Mouse (Mus musculus): ENCODE data around the gene Wdr47. TPM values are rescaled to one million over a fixed set of nuclear protein-coding genes. Genes with fewer than 3 reads are reported as not detected.
"Not testable (repeated sequence)": the region's sequence is repeated elsewhere in the genome, so short reads cannot be mapped to it uniquely, and the experiment has no call there.

Gene Wdr47
- polyA plus RNA-seq, 1 experiment from 2014 or later, result 6.8 TPM

DNA sequence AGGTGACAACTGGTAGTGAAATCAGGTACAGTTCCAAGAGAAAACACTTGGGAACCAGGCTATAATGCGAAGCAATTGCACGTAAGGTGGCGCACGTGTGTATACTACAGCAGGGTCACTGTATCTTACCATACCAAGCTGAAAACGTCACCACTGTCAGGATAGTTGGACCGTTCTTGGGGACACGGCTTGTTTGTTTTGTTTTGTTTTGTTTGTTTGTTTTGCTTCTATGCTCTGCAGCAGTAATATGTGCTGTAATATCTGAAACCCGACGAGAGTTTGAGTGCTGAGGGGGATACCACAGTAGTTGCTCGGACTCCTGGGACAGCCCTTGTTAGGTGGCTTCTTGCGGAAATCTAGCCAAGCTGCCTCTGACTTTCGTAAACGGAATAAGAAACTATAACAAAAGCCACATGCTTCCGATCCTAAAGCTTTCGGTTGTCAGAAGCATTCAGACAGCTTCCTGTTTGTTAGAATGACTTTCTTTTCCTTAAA, 28.3 kb upstream of the Wdr47 start:
- Histone ChIP-seq H3K9me3 (replicated peaks; ENCODE audit: low read length) (no peaks in the 10 kb centered on the region), H3K9ac (ENCODE audit: low read depth, low read length) (no peak overlapping the region), H3K4me3 (replicated peaks; ENCODE audit: low read depth, low read length) (peak overlapping the region; percentile 84), H3K27ac (peak overlapping the region; percentile 89), H3K36me3 (ENCODE audit: insufficient read depth, low read length) (peaks cover 10% of the 10 kb centered on the region), H3K27me3 (ENCODE audit: insufficient read depth, low read length) (no peaks in the 10 kb centered on the region), H3K4me2 (ENCODE audit: low read length) (peak overlapping the region; percentile 66), H3K4me1 (replicated peaks; ENCODE audit: insufficient read depth, low read length) (peaks cover 11% of the 10 kb centered on the region; the same call in 1 of the 2 replicates)
- 7% methylated on average over 15 of the region's 15 CpGs for WGBS
- peak; percentile 81 for DNase-seq (ENCODE audit: low spot score)
- ATAC-seq (replicated peaks; ENCODE audit: low FRiP score, low read depth), result peak; percentile 68
- peak; percentile 44; the same call in 1 of the 2 replicates for TF ChIP-seq CTCF (IDR thresholded peaks at IDR 0.05; ENCODE audit: low read depth)

- 6% methylated on average over 4 of the region's 4 CpGs for WGBS
- no peak overlapping the region for H3K9ac ChIP-seq (ENCODE audit: low read depth, low read length)
- no peaks in the 10 kb centered on the region for H3K9me3 ChIP-seq (replicated peaks; ENCODE audit: low read length)
- ATAC-seq (replicated peaks; ENCODE audit: low FRiP score, low read depth) (no peak), DNase-seq (ENCODE audit: low spot score) (peak; percentile 95)
- peak; percentile 90 for TF ChIP-seq CTCF (IDR thresholded peaks at IDR 0.05; ENCODE audit: low read depth)
- H3K4me3 ChIP-seq (replicated peaks; ENCODE audit: low read depth, low read length), result peak overlapping the region; percentile 84
- H3K4me2 ChIP-seq (ENCODE audit: low read length), result peak overlapping the region; percentile 66
- no peaks in the 10 kb centered on the region for H3K27me3 ChIP-seq (ENCODE audit: insufficient read depth, low read length)
- peak overlapping the region; percentile 89 for H3K27ac ChIP-seq
- peaks cover 5% of the 10 kb centered on the region for H3K36me3 ChIP-seq (ENCODE audit: insufficient read depth, low read length)
- H3K4me1 ChIP-seq (replicated peaks; ENCODE audit: insufficient read depth, low read length), result peaks cover 11% of the 10 kb centered on the region; the same call in 1 of the 2 replicates
Measured at GRCm38 (mm10) chr3:108563309-108563708, 27.8 kb upstream of the Wdr47 start.

- Histone ChIP-seq H3K27ac (no peak overlapping the region), H3K9ac (ENCODE audit: low read depth, low read length) (no peak overlapping the region), H3K27me3 (ENCODE audit: insufficient read depth, low read length) (no peaks in the 10 kb centered on the region), H3K36me3 (ENCODE audit: insufficient read depth, low read length) (no peaks in the 10 kb centered on the region), H3K4me3 (replicated peaks; ENCODE audit: low read depth, low read length) (no peak overlapping the region), H3K4me1 (replicated peaks; ENCODE audit: insufficient read depth, low read length) (peaks cover 5% of the 10 kb centered on the region), H3K4me2 (ENCODE audit: low read length) (no peak overlapping the region), H3K9me3 (replicated peaks; ENCODE audit: low read length) (no peaks in the 10 kb centered on the region)
- no peak for DNase-seq (ENCODE audit: low spot score)
- no peak for ATAC-seq (replicated peaks; ENCODE audit: low FRiP score, low read depth)
- no peak for TF ChIP-seq CTCF (IDR thresholded peaks at IDR 0.05; ENCODE audit: low read depth)
- 59% methylated on average over 15 of the region's 15 CpGs for WGBS
Measured at GRCm38 (mm10) chr3:108567990-108568877, 22.8 kb upstream of the Wdr47 start.

DNA sequence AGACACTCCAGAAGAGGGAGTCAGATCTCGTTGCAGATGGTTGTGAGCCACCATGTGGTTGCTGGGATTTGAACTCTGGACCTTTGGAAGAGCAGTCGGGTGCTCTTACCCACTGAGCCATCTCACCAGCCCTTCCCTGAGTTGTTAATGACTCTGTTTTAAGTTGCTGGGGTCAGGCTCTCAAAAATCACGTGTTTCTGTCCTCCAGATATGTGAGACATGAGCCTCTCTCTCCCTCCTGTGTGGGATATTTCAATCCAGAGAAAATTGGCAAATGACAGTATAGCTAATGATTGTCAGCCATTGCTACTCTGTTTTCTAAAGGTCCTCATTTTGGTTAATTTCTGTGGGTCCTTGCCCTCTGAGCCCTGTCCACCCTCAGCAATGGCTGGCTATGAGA, 21.4 kb upstream of the Wdr47 start:
- ATAC-seq (replicated peaks; ENCODE audit: low FRiP score, low read depth); DNase-seq (ENCODE audit: low spot score): not testable (repeated sequence)
- WGBS, result 52% methylated on average over 2 of the region's 3 CpGs

GRCm38 (mm10) chr3:108570813-108571212, 20.3 kb upstream of the Wdr47 start:
- H3K4me1 ChIP-seq (replicated peaks; ENCODE audit: insufficient read depth, low read length), result peaks cover 9% of the 10 kb centered on the region
- DNase-seq (ENCODE audit: low spot score) (no peak), ATAC-seq (replicated peaks; ENCODE audit: low FRiP score, low read depth) (no peak)
- H3K36me3 ChIP-seq (ENCODE audit: insufficient read depth, low read length), result no peaks in the 10 kb centered on the region
- no peak overlapping the region for H3K27ac ChIP-seq
- H3K4me2 ChIP-seq (ENCODE audit: low read length), result peak overlapping the region; percentile 68; the same call in 1 of the 2 replicates
- H3K4me3 ChIP-seq (replicated peaks; ENCODE audit: low read depth, low read length), result no peak overlapping the region
- 88% methylated on average over 14 of the region's 14 CpGs for WGBS
- H3K9me3 ChIP-seq (replicated peaks; ENCODE audit: low read length), result no peaks in the 10 kb centered on the region
- no peak for TF ChIP-seq CTCF (IDR thresholded peaks at IDR 0.05; ENCODE audit: low read depth)
- H3K27me3 ChIP-seq (ENCODE audit: insufficient read depth, low read length), result no peaks in the 10 kb centered on the region
- no peak overlapping the region for H3K9ac ChIP-seq (ENCODE audit: low read depth, low read length)

More for the DNA sequence above, 21.4 kb upstream of the Wdr47 start:
- H3K27ac ChIP-seq; H3K36me3 ChIP-seq (ENCODE audit: insufficient read depth, low read length); H3K9ac ChIP-seq (ENCODE audit: low read depth, low read length); H3K4me2 ChIP-seq (ENCODE audit: low read length); H3K27me3 ChIP-seq (ENCODE audit: insufficient read depth, low read length); H3K4me1 ChIP-seq (replicated peaks; ENCODE audit: insufficient read depth, low read length); H3K9me3 ChIP-seq (replicated peaks; ENCODE audit: low read length); H3K4me3 ChIP-seq (replicated peaks; ENCODE audit: low read depth, low read length): not testable (repeated sequence)

DNA sequence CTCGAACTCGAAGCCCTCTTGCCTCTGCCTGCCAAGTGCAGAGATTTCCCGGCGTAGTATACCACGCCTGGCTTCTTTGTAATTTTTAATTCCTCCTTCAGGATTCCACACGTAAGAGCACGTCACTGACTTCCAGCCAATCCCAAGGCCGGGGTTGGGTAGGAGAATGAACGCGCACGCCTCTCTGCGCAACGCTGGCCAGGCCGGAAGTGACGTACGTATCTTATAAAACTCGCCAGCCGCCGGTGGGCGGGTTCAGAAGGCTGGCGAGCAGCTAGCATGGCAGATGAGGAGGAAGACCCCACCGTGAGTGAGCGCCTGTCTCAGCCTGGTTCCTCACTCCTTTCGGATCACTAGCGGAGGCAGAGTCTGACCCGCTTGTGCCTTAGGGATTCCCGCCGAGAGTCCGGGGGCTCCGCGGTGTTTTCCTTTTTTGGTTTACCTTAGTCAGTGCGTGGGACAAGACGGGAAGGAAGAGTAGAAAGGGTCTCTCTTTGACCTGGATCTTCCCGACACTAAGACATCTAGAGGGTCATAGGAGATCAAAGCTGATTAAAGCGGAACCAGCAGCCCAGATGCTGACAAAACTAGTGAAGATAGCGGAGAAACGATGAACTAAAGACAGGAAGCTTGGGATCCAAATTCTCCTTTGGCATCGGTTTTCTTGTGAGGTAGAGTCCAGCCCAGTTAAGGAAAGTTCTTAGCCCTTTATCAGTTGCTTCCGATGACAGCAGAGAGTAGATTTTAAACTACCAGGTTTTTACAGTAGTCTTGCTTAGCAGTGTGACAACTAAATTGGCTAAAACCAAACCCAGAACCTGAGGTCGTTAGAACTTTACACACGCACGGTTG, 19.4 kb upstream of the Wdr47 start, which contains the start of gene Taf13:
Gene Taf13, plus strand, starts transcription at position 256 of the 852 bp plus-strand sequence.
- H3K36me3 ChIP-seq (ENCODE audit: insufficient read depth, low read length), result no peaks in the 10 kb centered on the region
- H3K4me1 ChIP-seq (replicated peaks; ENCODE audit: insufficient read depth, low read length), result peaks cover 9% of the 10 kb centered on the region
- TF ChIP-seq CTCF (IDR thresholded peaks at IDR 0.05; ENCODE audit: low read depth), result no peak
- no peaks in the 10 kb centered on the region for H3K27me3 ChIP-seq (ENCODE audit: insufficient read depth, low read length)
- DNase-seq (ENCODE audit: low spot score) (peak; percentile 98), ATAC-seq (replicated peaks; ENCODE audit: low FRiP score, low read depth) (peak; percentile 99)
- 0 out of 2 replicates have a peak within 1 kb of the TSS, but pooled peaks have one; percentile 48 for H3K27ac ChIP-seq
- H3K9me3 ChIP-seq (replicated peaks; ENCODE audit: low read length), result no peaks in the 10 kb centered on the region
- WGBS, result under 1% methylated on average over 42 of the region's 42 CpGs
- peak within 1 kb of the TSS; percentile 67 for H3K4me3 ChIP-seq (replicated peaks; ENCODE audit: low read depth, low read length)
- H3K9ac ChIP-seq (ENCODE audit: low read depth, low read length), result peak within 1 kb of the TSS; percentile 68
- peak within 1 kb of the TSS; percentile 68 for H3K4me2 ChIP-seq (ENCODE audit: low read length)
